Mouse (Mus musculus) cerebellum, adult 9-10 months (tissue): ENCODE data around the gene Slc44a2.
"Not testable (repeated sequence)": the region's sequence is repeated elsewhere in the genome, so short reads cannot be mapped to it uniquely, and the experiment has no call there.

ENCODE experiments used
- DNase-seq: peaks from one replicate; pipeline ENCODE4 v3.0.0; 2022

Gene Slc44a2

GRCm38 (mm10) chr9:21320619-21321512 is at the start of gene Slc44a2:
TSS of gene Slc44a2 (plus strand) at chr9:21320698.
- DNase-seq, result peak; percentile 84

DNA sequence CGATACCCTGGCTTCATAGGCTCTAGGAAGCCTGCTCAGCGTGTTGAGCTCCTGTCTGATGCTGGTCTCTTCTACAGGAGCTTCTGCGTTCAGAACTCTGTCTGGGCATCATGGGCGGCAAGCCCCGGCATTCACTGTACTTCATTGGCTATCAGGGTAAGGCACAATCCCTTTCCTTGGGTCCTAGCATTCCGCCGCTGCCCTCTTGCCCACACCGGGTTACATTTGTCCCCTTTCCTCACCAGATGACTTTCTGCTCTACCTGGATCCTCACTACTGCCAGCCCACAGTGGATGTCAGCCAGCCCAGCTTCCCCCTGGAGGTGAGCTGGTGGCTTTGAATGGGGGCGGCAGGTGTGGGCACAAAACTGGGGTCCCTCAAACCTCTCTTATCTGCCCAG is 48.1 kb upstream of the Slc44a2 start:
- DNase-seq, result no peak

DNA sequence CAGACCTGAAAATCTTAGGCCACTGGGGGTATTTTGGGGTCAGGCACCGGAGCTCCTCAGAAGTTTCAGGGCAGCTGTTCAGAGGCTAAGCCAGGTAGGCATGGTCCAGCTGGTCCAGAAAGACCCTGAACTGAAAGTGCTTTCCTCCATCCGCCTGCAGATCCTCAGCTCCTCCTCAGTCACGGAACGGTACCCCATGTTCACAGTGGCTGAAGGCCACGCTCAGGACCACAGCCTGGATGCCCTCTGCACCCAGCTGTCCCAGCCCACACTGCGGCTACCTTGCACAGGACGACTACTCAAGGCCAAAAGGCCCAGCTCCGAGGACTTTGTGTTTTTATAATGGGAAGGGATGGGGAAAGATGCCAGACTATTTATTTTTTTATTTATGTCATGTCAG is 47.4 kb upstream of the Slc44a2 start:
- DNase-seq, result no peak

GRCm38 (mm10) chr9:21273520-21274228 is 46.8 kb upstream of the Slc44a2 start:
- DNase-seq, result no peak

DNA sequence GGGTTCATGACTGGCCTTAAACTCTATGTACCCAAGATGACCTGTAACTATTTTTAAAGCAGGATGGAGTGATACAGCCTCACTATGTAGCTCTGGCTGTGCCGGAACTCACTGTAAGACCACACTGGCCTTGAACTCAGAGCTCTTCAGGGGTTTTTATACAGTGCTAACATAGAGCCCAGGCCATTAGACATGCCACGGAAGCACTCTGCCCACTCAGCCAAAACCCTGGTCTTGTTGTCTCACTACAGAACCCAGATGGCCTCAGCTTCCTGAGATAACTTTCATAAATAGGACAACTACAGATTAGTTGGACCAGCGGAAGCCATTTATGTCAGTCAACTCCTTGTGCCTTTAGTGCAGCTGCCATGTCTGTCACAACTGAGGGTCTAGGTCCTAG is 46.2 kb upstream of the Slc44a2 start:
- DNase-seq, result no peak

- DNase-seq, result no peak
Observed at GRCm38 (mm10) chr9:21275013-21275710, 45.3 kb upstream of the Slc44a2 start.

- DNase-seq, result no peak
Observed at GRCm38 (mm10) chr9:21275727-21276126, 44.8 kb upstream of the Slc44a2 start.

- no peak for DNase-seq
Observed at GRCm38 (mm10) chr9:21276307-21276706, 44.2 kb upstream of the Slc44a2 start.

GRCm38 (mm10) chr9:21277776-21278175 is 42.7 kb upstream of the Slc44a2 start:
- no peak for DNase-seq

GRCm38 (mm10) chr9:21283591-21283990 is 36.9 kb upstream of the Slc44a2 start:
- DNase-seq, result no peak

- DNase-seq, result no peak
Observed at GRCm38 (mm10) chr9:21283994-21284393, 36.5 kb upstream of the Slc44a2 start.

DNA sequence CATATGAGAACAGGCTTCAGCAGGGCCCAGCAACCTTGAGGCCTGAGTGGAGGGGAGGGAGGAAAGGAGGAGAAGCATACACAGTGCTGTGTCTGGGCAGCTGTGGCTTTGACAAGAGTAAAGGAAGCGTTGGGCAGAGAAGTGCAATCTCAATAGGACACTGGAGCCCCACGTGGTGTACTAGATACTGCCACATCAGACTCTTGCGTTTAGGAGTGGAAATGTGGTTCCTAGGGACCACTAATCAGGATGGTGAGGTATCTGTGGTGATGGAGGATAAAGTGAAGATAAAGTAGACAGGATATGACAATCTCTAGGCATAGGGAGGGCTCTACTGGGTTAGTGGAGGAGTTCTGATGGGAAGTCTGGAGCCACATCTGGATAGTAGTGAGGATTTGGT is 33.7 kb upstream of the Slc44a2 start:
- DNase-seq, result no peak

- peak; percentile 98 for DNase-seq
Observed at GRCm38 (mm10) chr9:21287571-21288402, 32.7 kb upstream of the Slc44a2 start, which contains the start of gene Kri1. TSS of gene Kri1 (minus strand) at chr9:21287969.

- DNase-seq, result peak; percentile 62
Observed at GRCm38 (mm10) chr9:21288404-21289336, 31.8 kb upstream of the Slc44a2 start.

DNA sequence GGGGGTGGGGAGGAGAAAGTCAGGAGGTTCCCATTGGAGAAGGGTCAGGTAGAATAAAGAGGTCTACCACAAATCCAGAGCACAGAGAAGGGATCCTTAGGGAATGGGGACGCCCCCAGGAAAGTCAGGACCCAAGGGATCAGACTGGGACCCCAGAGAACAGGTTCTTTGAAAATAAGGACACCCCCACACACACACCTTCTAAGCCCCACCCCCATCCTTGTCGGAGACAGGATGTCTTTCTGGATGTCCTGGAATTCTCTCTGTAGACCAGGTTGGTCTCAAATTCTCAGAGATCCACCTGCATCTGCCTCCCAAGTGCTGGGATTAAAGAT is 31.2 kb upstream of the Slc44a2 start:
- DNase-seq, result peak; percentile 58

DNA sequence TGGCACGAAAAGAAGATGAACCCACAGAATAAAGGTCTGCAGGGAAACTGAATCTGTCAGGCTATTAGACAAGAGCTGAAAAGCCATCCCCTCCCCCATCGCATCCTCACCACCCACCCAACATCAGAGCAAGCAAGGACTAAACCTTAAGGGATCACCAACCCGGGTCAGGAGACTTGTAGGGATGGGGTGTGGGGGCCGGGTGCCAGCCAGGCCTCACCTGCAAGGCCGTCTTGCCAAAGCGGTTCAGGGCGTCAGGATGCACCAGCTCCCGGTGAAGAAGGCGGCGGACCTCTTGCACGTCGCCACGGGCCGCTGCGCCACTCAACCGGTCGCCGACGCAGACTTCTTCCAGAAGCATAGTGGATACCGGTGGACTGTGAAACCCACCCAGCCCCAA is 29.9 kb upstream of the Slc44a2 start:
- peak; percentile 77 for DNase-seq

DNA sequence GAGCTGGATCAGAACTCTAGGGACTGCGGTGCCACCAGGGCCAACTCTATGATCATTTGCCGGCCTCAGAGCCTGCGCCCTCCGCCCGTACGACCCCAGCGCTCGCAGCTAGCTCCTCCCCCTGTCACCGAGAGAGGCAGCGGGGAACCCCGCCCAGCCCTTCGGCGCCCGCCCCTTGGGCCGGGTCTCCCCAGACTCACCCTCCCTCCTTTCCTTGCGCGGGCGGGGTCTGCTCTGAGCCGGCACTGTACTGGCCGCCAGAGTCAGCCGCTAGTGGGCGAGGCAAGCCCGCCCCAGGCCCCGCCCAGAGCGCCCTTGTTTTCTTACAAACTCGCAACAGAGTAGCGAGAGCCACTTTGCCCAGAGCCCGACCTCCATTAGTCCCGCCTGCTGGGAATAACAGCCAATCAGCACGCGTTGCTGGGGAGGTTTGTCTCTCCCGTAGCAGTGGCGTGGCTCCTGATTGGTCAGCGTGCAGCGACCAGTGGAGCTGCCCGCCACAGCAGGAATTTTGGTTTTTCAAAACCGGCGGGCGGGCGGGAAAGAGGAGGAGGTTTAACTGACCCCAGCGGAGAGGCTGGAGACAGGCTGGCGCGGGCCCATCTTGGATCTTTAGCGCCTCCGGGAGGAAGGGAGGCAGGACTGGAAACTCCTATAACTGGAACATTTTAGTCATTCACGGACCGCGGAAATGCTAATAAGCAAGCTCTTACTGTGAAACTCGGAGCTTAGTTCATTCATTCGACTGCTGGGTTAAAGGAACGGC is 29.3 kb upstream of the Slc44a2 start, which contains the start of gene Cdkn2d:
TSS of gene Cdkn2d (minus strand) at position 386 of the 766 bp plus-strand sequence.
- DNase-seq, result peak; percentile 100

DNA sequence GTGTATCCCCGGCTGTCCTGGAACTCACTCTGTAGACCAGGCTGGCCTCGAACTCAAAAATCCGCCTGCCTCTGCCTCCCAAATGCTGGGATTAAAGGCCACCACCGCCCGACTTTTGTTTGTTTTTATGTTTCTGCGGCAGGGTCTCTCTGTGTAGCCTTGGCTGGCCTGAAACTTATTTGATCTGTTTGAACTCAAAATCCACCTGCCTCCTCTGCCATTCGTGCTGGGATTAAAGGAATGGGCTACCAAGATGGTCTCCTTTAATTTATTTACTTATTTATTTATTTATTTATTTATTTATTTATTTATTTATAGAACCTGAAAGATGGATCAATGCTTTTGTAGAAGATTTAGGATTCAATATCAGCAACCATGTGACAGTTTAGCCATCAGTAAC is 28.6 kb upstream of the Slc44a2 start:
- DNase-seq, result not testable (repeated sequence)

- DNase-seq, result peak; percentile 58
Observed at GRCm38 (mm10) chr9:21292271-21292670, 28.2 kb upstream of the Slc44a2 start.

GRCm38 (mm10) chr9:21299014-21299413 is 21.5 kb upstream of the Slc44a2 start:
- no peak for DNase-seq

- no peak for DNase-seq
Observed at GRCm38 (mm10) chr9:21305065-21305464, 15.4 kb upstream of the Slc44a2 start.
